Mouse (Mus musculus) intestine, embryonic 14.5 days (tissue): ENCODE measurements around the gene Rcc1. TPM values are rescaled to one million over a fixed set of nuclear protein-coding genes. Genes with fewer than 3 reads are reported as not detected.
"Not testable (repeated sequence)": the region's sequence is repeated elsewhere in the genome, so short reads cannot be mapped to it uniquely, and the experiment has no call there.

Experiments used
- ATAC-seq: fragments of 200-750 bp; cut with Nextera tagmentation; replicated peaks from 2 replicates; pipeline ENCODE4 v1.8.0; 2017; ENCODE audit warnings: low read depth, moderate number of reproducible peaks, moderate TSS enrichment, moderate library complexity; ENCODE audit not compliant: low FRiP score, low TSS enrichment
- DNase-seq: peaks from one replicate; pipeline ENCODE4 v3.0.0-alpha.2; 2018; ENCODE audit warnings: low spot score
- H3K27ac ChIP-seq: fragments of 300-500 bp; sonication (generic); 2 replicates; pipeline ENCODE4 v1.5.1; 2014; ENCODE audit warnings: low read depth, mild to moderate bottlenecking, control low read depth
- H3K27me3 ChIP-seq: fragments of 300-500 bp; sonication (generic); replicated peaks from 2 replicates; pipeline ENCODE4 v1.6.1; 2014; ENCODE audit warnings: low read length, control low read depth; ENCODE audit not compliant: control insufficient read depth, insufficient read depth
- H3K36me3 ChIP-seq: fragments of 300-500 bp; sonication (generic); 2 replicates; pipeline ENCODE4 v1.6.1; 2014; ENCODE audit warnings: low read length, control low read depth; ENCODE audit not compliant: control insufficient read depth, insufficient read depth
- H3K4me1 ChIP-seq: fragments of 300-500 bp; sonication (generic); replicated peaks from 2 replicates; pipeline ENCODE4 v1.6.1; 2014; ENCODE audit warnings: low read length, control low read depth, mixed read lengths; ENCODE audit not compliant: control insufficient read depth, insufficient read depth
- H3K4me2 ChIP-seq: fragments of 300-500 bp; sonication (generic); 2 replicates; pipeline ENCODE4 v1.6.1; 2014; ENCODE audit warnings: low read length
- H3K4me3 ChIP-seq: fragments of 300-500 bp; sonication (generic); 2 replicates; pipeline ENCODE4 v1.5.1; 2014; ENCODE audit warnings: low read depth, low read length, control low read depth, mixed read lengths
- H3K9ac ChIP-seq: fragments of 300-500 bp; sonication (generic); 2 replicates; pipeline ENCODE4 v1.6.1; 2014; ENCODE audit warnings: mild to moderate bottlenecking, low read length
- H3K9me3 ChIP-seq: fragments of 300-500 bp; sonication (generic); 2 replicates; pipeline ENCODE4 v1.6.1; 2016; ENCODE audit warnings: low read length, control low read depth; ENCODE audit not compliant: control insufficient read depth
- WGBS: fragments of 180-500 bp; shearing (Covaris S2); extraction: QIAGEN DNeasy Blood & Tissue Kit; methylation state at CpG from one replicate; pipeline ENCODE4 v1.1.7; 2014; 5-methylcytosine and 5-hydroxymethylcytosine counted together
- polyA plus RNA-seq: library from polyadenylated mRNA; unstranded; fragments of >200 nt; fragmentation: Nextera tagmentation; extraction: Ambion mirVana; gene quantifications from 2 replicates; pipeline ENCODE4 v1.2.1, GENCODE M21; 2014

The Rcc1 gene
- polyA plus RNA-seq, 1 experiment from 2014 or later: 65.7 TPM

GRCm38 (mm10) chr4:132292988-132293387 lies 60.4 kb downstream of the Rcc1 start:
- Histone ChIP-seq H3K9me3 (peaks cover 4% of the 10 kb centered on the region; the same call in 1 of the 2 replicates), H3K27me3 (no peaks in the 10 kb centered on the region)
- WGBS: 36% methylated on average over 4 of the region's 4 CpGs

DNA sequence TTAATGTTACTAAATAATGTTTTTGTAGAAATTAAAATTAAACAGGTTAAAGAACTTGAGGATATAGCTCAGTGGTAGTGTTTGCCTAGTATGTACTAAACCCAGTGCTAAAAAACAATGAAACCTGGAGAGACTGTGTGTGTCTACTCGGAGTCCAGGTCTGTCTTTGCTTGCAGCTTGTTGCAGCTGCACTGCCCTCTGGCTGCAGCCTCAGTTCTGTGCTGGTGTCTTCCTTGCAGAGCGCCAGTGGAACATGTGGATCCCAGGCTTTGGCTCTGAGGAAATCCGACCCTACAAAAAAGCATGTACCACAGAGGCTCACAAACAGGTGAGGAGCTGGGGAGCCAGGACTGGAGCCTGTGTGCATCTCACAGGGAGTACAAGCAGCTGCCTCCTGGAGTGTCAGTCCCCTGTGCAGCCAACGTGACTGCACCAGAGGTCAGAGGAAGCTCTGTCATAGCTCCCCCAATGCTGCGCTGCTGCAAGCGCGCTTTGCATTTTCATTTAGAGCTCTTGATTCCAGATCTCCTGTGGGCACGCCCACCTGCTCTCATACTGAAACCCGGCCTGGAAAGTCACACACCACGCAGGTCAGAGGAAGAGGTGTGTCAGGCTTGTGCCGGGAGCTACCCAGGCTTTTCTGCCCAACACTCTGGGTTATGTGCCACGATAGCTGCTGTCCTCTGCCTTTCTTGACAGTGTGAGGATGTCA lies 61.6 kb downstream of the Rcc1 start:
- Histone ChIP-seq H3K4me2 (no peak overlapping the region), H3K9me3 (peaks cover 4% of the 10 kb centered on the region; the same call in 1 of the 2 replicates), H3K36me3 (peaks cover 23% of the 10 kb centered on the region), H3K9ac (no peak overlapping the region), H3K4me1 (no peaks in the 10 kb centered on the region), H3K27ac (no peak overlapping the region), H3K27me3 (no peaks in the 10 kb centered on the region), H3K4me3 (no peak overlapping the region)
- no peak for ATAC-seq
- DNase-seq: no peak
- 88% methylated on average over 12 of the region's 12 CpGs for WGBS

More at GRCm38 (mm10) chr4:132292988-132293387, 60.4 kb downstream of the Rcc1 start:
- Histone ChIP-seq H3K4me3 (no peak overlapping the region), H3K27ac (no peak overlapping the region), H3K9ac (no peak overlapping the region), H3K4me2 (no peak overlapping the region), H3K4me1 (no peaks in the 10 kb centered on the region), H3K36me3 (peaks cover 21% of the 10 kb centered on the region)
- DNase-seq (no peak), ATAC-seq (no peak)

GRCm38 (mm10) chr4:132291056-132291455 lies 62.3 kb downstream of the Rcc1 start:
- H3K9ac ChIP-seq: no peak overlapping the region
- no peak overlapping the region for H3K4me3 ChIP-seq
- WGBS: 94% methylated on average over 4 of the region's 4 CpGs
- H3K4me1 ChIP-seq: no peaks in the 10 kb centered on the region
- ATAC-seq (no peak), DNase-seq (no peak)
- no peaks in the 10 kb centered on the region for H3K27me3 ChIP-seq
- H3K36me3 ChIP-seq: peaks cover 28% of the 10 kb centered on the region
- no peak overlapping the region for H3K27ac ChIP-seq
- H3K9me3 ChIP-seq: peaks cover 4% of the 10 kb centered on the region; the same call in 1 of the 2 replicates
- H3K4me2 ChIP-seq: no peak overlapping the region

- H3K4me3 ChIP-seq, H3K9ac ChIP-seq, ATAC-seq, H3K4me1 ChIP-seq, H3K27me3 ChIP-seq, H3K9me3 ChIP-seq, H3K27ac ChIP-seq, DNase-seq, H3K4me2 ChIP-seq: not testable (repeated sequence)
- 63% methylated on average over 3 of the region's 5 CpGs for WGBS
- peaks cover 36% of the 10 kb centered on the region for H3K36me3 ChIP-seq
Measured at GRCm38 (mm10) chr4:132288840-132289239, 64.6 kb downstream of the Rcc1 start.

Other genes starting within 250 kb of the Rcc1 start
- gene Oprd1, start 209.1 kb downstream of the Rcc1 start, polyA plus RNA-seq: 0.24 and 0.38 TPM in 2 replicates
- gene Ythdf2, start 141.3 kb downstream of the Rcc1 start, polyA plus RNA-seq: 100 and 111 TPM in 2 replicates
- gene Gmeb1, start 92.0 kb downstream of the Rcc1 start, polyA plus RNA-seq: 31.6 and 36.0 TPM in 2 replicates
- gene Taf12, start 79.2 kb downstream of the Rcc1 start, polyA plus RNA-seq: 36.8 and 43.6 TPM in 2 replicates
- 1.6 and 1.7 TPM in 2 replicates for gene Rab42, start 50.2 kb downstream of the Rcc1 start, polyA plus RNA-seq
- 72.8 and 75.4 TPM in 2 replicates for gene Trnau1ap, start 24.1 kb downstream of the Rcc1 start, polyA plus RNA-seq
- 21.5 and 22.4 TPM in 2 replicates for gene Phactr4, start 68.9 kb upstream of the Rcc1 start, polyA plus RNA-seq
- gene Med18, start 110.3 kb upstream of the Rcc1 start, polyA plus RNA-seq: 11.4 and 16.2 TPM in 2 replicates
- gene Sesn2, start 156.9 kb upstream of the Rcc1 start, polyA plus RNA-seq: 6.9 and 7.3 TPM in 2 replicates
- gene Atpif1, start 180.1 kb upstream of the Rcc1 start, polyA plus RNA-seq: 1,370 and 1,434 TPM in 2 replicates
- 174 and 189 TPM in 2 replicates for gene Dnajc8, start 181.9 kb upstream of the Rcc1 start, polyA plus RNA-seq
- gene Ptafr, start 210.5 kb upstream of the Rcc1 start, polyA plus RNA-seq: 0.57 and 0.59 TPM in 2 replicates